Mouse (Mus musculus) lung, postnatal 10 days (tissue): ENCODE measurements around the gene Scamp1.

Experiments
- DNase-seq: peaks from one replicate; pipeline ENCODE4 v3.0.0; 2021

Scamp1 gene

DNA sequence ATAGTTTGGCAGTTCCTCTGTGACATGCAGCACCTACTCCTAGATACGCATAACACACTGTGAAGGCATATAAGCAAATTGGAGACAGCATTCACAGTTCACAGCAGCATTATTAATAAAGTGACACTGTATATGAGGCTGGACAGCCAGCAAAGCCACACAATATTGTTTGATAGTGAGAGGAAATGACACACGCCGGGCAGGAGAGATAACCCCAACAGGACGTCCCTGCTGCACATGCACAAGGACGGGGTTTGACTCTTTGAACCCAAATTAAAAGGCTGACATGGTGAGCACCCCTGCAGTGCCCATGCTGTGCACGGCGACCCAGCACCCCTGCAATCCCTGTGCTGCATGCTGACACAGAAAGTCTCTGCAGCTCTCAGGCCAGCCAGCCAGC is 17.5 kb downstream of the Scamp1 start:
- no peak for DNase-seq

DNA sequence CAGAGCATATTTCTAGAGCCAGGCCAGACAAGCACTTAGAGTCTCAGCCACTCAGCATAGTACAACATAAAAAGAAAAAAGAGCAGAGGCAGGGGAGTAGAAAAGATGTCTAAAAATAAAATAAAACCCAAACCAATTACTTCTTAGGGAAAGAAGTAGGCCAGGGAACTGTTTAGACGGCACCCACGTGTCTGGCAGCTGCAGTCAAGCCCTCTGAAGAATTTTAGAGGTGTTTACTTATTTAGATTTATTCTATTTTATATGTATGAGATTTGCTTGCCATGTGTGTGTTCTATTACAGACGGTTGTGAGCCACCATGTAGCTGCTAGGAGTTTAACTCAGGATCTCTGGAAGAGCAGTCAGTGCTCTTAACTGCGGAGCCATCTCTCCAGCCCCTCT is 18.5 kb downstream of the Scamp1 start:
- no peak for DNase-seq

DNA sequence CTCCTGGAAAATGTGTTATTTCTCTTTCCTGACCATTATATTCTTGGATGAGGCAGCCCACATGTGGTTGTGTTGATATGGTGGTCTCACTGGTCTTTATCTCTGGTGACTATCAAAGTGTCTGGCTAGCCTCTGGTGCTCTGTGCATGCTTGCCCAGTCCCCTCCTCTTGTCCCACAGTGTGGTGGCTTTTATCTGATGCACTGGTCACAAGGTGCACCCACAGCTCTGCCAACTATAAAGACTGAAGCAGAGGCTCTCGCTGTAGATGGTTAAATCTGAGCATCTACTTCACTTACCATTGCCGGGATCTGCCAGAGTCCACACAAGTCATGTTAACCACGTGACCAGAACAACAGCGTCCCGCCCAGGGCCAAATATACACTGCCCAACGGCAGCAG is 19.1 kb downstream of the Scamp1 start:
- DNase-seq = no peak

DNA sequence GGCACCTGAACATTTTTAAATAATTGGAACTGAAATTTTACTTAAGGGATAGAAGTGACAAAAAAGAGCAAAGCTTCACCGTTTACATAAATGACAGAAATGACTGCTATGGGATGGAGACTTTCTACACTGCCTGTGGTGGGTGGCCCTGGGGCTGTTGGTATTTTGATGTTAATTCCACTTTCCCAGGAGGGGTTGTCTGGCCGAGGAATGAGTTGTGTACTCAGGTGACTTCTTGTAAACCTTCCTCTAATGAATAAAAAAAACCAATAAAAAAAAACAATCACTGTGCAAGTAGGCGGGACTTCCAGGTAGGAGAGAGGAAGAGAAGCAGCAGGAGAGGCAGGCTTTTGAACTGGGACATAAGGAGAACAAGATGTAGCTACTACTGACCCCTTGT is 20.4 kb downstream of the Scamp1 start:
- DNase-seq = no peak

DNA sequence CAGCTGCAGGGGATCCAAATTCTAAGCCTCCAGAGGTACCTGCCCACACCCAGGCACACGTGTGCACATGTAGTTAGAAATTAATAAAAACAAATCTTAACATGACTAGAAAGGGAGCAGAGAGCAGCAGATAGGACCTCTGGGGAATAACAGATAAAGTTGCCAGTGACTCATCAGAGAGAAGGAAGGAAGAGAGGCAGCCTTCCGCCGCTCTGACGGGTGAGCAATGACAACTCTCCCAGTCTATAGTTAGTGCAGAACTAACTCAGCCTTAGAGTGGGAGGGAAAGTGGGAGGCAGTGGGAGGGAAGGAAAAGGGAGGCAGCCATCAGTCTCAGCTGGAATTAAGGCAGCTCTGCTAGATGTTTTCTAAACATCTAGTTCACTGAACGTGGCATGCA is 21.7 kb downstream of the Scamp1 start:
- no peak for DNase-seq

DNA sequence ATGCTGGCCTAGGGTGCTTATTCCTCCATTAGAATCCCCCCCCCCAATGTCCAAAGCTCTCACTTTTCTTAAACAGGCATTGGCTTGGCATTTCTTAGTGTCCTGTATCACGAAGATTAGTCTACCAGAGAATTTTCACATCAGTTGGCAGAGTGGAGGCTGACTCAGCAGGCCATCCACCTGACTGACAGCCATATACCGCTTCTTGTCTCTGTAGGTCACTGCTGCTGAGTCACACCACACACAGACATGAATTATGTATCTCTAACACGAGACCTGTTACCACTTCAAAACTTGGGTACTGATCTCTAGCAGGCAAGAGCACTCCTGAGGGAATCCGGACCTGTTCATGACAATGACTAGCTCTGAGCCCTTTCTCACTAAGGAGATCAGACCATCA is 23.1 kb downstream of the Scamp1 start:
- no peak for DNase-seq

DNA sequence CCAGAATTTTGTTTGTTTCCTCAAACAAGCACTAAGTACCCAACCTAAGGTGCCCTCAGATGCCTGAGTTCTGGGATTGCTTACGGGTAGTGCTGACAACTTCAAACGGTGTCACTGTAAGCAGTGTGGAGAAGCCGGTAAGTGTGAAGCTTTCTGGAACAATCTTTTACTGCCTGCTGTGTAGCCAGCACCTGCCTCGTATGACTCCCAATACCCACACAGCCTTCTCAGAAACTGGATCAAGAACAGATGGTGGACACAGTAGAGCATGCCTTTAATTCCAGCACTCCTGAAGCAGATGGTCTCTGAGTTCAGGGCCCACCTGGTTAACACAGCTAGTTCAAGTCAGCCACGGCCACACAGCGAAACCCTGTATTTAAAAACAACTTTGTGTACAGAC is 24.0 kb downstream of the Scamp1 start:
- no peak for DNase-seq

DNA sequence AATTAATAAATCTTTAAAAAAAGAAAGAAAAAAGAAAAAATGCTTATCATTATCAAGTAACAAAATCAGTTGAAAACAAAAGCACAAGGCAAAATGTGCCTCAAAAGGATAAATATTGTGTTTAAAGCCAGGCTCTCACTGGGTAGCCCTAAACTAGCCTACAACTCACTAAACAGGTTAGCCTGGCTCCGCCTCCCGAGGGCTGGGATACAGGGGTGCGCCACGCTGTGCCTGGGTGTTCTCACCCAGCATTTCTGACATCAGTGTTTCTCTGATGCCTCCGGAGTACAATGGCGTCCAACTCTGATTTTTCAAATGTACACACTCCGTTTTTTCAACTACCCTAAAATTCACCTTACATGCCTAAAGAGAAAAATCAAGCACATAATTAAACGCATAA is 24.7 kb downstream of the Scamp1 start:
- no peak for DNase-seq

DNA sequence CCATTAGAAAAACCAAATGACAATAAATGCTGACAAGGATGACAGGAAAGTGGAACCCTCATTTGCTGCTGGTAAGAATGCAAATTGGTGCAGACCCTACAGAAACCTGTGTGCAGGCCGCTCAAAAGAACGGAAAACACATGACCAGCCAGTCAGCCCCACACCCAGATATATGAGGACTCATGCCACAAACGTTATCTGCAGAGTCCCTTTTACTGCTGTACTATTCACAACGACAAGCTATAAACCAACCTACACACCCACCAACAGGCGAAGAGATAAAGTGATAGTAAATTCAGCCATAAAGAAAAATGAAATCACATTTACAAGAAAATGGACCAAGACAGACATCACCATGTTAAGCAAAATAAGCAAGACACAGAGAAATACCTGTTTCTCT is 26.4 kb downstream of the Scamp1 start:
- DNase-seq = no peak

DNA sequence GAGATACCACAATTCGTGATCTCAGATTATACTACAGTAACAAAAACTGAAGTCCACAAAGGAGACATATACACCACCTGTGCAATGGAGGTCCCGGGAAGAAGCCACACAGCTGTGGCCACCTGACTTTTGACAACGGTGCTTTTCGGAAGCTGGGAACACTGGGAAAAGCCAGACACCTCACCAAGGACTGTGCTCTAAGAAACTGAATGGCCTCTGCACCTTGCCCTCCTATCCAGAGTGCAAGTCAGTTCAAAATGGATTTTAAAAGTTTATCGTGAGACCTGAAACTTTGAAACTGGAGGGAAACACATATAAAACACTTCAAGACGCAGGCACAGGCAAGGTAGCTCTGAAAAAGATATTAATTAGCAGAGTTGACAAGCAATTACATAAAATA is 27.1 kb downstream of the Scamp1 start:
- DNase-seq = no peak

DNA sequence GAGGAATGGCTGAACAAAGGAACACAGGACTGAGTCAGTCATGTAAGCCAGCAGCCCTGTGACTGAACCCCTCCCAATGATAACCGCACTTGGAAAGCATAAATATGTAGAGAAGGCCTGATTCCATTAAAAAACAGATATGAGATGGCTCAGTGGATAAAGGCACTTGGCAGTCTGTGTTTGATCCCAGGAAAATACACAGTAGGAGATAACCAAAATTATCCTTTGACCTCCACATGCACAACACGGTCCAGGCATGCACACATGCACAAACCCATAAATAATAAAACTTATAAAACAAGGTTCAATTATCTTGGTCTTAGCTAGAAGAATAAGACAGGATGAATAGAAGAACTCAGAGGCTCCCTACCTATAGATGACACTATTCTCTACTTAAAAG is 27.9 kb downstream of the Scamp1 start:
- DNase-seq = no peak

DNA sequence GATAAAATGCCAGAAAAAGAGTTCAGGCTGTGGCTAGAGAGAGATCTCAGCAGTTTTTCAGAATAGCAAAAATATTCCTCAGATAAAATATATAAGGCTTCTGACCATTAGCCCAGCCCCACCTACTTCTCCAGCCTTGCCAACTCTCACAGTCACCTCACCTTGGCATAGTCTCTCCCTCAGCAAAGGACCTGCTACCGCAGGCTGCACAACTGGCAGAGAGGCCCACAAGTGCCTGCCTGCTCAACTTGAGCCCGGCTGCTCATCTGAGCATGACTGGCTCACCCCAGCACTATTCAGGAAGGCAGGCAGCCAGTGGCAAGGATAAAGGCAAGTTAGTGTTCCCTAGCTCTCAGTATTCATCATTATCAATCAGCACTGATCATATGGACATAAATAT is 30.5 kb downstream of the Scamp1 start:
- no peak for DNase-seq

DNA sequence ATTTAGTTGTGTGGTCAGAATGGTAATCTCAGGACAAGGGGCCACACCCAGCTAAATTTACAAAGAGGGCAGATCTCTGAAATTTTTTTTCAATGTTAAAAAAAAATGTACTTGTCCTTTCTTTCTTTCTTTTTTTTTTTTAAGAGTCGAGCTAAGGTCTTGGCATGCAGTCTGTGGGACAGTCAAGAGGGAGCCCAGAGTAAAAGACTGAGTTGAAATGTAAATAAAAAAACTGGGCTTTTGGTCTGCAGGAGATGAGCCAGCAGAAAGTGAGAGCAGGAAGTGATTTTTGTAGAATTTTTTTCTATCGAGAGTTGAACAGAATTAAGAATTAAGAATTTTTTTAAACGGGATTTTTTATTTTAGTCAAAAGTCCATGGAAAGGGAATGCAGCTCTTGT is 31.4 kb downstream of the Scamp1 start:
- no peak for DNase-seq

DNA sequence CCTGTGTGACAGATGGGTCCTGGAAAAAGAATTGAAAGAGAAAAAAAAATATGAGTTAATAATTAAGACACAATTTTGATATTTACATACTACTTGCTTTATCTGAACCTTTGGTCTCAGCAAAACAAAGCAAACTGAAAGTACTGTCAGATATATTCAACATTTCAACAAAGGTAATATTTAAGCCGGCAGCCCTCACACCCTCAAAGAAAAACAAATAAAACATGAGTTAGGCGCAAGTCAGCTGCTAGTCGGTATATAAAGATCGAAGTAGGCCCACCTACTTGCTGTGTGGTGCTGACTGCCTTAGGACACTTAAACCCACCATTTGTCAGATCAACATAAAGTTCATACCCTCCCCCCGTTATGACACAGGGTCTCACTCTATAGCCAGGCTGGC is 32.6 kb downstream of the Scamp1 start:
- DNase-seq = no peak

DNA sequence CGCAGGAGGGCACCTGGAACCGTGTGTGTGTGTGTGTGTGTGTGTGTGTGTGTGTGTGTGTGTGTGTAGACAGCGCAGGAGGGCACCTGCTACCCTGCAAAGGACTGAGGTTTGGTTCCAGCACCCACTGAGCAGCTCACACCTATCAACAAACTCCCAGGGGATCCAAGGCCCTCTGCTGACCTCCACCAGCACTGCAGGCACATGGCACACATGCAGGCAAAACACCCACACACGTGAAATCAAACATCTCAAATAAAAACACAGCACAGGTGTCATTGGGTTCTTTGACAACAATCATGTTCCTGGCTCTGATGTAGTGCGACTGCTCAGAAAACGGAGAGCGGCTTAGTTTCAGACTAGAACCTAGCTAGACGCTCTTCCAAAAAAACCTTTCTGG is 34.9 kb downstream of the Scamp1 start:
- no peak for DNase-seq

DNA sequence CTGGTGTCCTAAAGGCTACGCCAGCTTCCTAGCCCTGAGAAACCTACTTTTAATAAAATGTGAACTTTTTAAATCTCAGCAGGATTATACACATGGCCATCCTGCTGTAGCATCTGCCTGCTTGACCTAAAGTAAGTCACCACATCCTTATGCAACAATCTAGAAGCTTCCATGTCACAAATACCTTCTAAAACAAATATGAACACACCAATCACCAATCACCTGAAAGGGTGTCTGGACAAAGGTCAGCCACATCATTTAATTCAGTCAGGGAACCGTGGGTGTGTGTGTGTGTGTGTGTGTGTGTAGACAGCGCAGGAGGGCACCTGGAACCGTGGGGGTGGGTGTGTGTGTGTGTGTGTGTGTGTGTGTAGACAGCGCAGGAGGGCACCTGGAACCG is 35.5 kb downstream of the Scamp1 start:
- no peak for DNase-seq

DNA sequence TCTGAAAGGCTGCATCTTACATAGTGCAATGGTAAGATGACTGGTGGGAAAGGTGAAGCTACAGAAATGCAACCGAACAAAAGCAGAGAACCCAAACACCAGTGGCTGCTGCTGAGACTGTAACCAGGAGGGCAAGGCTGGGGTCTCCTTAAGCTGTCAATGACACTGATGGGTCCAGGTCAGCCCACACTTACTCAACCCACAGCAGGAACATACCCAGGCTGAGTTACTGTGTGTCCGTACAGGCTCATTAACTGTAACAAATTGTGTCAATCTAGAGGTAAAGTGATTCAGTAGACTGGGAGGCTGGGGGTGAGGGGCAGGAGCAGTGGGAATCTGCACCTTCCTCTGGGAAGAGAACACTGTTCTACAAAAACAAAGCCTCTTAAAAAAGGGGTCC is 42.8 kb downstream of the Scamp1 start:
- no peak for DNase-seq

DNA sequence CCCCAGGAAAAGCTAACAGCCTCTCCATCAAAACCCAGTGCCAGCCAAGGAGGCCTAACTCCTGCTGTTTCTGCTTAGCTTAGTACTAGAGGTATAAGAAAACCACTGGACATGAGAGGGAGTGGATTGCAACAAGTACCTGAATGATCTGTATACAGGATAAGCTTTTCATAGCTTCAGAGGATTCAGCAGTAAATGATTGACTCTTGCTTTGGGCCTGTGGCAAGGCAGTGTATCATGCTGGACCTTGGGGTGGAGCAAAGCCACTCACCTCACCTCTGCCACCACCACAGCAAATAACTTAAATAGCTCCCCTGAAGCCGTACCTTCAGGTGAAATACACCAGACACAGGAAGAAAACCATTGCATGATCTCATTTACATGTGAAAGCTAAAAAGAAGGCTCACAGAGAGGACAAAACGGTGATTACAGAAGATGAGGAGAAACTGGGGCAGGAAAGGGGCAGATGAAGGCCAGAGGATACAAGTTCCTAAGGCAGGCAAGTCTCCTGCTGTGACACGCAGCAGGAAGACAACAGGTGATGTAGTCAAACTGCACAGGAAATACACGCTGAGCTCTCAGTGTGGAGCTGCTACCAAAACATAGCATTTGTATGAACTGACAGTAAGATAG is 43.6 kb downstream of the Scamp1 start:
- no peak for DNase-seq

DNA sequence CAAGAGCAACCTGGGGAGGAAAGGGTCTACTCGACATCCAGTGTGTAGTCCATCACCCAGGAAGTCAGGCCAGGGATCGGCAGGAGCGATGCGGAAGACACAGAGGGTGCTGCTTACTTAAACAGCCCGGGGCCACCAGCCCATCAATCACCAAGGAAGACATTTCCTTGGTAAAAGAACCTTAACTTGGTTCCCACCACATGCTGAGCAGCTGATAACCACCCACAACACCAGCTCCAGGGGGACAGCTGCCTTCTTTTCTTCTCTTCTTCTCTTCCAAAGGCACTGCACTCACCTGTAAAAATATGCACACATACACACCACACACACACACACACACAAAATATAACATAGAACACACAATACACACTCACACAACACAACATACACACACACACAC is 44.8 kb downstream of the Scamp1 start:
- no peak for DNase-seq

DNA sequence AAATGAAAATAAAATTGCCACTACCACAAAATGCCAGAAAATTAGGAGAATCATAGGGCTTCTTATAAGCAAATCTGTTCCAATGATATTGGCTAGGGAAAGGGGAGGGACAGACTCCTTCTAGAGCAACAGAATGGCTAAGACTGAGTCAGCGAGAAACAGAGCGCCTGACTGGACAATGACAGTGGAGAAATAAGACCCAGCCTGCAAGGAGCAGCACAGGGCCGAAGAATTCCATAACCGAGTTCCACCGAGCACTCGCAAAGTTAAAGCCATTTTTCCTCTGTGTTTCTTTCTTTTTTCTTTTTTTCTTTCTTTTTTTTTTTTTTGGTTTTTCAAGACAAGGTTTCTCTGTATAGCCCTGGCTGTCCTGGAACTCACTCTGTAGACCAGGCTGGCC is 45.5 kb downstream of the Scamp1 start:
- DNase-seq = no peak

DNA sequence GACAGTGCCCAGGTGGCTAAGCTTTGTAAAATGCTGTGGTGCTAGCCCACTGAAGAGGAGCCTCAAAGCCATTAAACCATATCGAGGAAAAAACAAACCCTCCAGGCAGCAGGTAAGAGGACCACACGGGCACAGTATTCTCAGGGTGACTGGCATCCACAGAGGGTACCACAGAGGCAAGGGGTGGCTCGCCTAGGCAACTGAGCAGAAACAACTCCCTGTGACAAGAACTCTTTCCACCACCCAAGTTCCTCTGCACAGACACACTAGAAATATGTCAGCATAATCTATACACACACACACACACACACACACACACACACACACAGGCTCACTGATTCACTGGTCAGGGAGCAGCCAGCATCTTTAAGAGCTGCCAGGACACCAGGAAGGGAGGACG is 46.2 kb downstream of the Scamp1 start:
- DNase-seq = no peak

DNA sequence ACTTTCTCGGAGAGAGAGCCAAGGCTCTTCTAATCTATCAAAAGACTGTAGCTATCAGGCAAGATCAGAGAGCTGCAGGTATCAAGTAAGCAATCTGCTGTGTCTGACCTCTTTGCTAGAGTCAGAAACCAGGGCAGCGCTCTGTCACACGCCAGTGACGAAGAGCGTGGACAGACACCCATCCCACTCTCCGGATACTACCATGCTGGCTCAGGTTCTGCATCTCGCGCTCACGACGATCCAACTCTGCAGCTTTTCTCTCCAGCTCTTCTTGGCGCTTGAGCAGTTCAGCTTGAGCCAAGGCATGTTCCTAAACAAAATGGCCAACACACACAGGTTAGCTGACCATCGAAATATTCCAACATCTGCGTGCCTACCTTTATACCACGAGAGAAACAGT is 53.8 kb downstream of the Scamp1 start:
- no peak for DNase-seq

DNA sequence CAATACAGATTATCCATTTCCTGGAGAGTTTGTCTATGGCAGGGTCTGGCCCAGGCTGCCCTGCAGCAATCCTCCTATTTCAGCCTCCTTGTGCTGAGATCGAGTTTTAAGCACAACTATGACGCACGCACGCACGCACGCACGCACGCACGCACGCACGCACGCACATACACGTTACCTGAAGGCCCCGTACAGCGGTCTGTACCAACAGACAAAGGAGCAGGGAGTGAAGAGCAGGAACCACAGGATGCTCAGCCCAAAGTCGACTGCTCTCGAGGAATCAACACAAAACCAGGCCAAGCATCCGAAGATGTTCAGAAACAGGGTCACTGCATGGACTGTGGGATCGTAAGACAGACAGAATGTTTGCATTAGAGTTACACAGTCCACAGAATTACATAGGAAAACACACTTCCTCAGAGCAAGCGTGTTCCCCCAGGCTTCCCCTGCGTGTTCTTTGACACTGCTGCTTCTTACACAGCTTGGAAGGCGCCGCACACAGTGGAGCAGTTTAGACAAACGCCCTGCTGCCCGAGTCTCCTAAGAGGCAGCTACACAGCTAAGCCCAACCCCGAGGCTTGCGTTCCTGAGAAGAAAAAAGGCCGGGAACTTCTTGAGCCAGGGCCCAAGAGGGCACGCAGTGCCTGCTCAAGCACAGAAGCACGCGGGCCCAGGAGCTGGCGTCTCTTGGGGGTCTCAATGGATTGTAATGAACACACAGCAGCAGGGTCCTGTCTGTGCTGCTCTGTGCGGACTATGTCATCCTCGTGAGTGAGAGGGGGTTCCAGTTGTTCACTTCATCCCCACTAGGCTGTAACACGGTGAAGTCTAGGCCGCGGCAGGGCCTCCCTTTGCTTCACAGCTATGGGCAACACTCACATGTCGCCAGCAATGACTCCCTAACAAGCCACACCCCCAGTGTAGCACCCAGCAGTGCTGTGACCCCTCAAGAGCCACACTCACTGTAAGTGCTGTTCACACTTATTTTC is 60.6 kb downstream of the Scamp1 start:
- no peak for DNase-seq

DNA sequence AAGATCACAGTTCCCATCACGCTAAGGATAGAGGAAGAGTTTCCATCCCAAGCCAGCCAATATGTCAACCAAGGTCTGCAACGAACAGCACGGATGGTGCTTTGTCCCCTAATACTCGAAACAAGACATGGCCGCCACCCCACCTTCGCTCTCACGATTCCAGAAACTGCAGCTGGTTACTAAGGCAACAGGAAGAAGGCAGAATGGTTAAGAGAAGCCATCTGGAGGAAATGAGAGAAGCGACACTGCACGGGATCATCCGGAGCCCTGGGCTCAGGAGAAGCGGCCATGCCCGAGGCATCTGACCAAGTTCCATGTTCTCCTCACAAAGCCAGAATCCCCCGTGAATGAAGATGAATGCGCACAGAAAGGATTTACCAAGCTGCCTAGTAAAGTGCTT is 62.0 kb downstream of the Scamp1 start:
- no peak for DNase-seq

DNA sequence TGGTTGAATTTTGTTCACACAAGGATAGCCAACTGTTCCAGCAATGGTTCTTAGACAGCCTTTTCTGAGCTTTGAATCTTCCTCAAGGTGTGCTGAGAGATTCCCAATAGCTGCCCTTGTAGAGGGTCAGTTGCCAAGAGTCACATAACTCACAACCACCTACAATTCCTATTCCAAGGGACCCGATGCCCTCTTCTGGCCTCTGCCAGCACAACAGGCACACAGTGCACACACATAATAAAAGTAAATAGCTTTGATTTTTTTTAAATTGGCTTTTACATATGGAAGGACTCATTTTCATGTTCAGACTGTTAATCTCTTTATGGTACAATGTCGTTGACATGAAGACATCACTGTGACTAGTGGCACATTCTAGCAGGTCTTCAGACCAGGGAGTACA is 72.9 kb downstream of the Scamp1 start:
- no peak for DNase-seq
